ENCODE assay signal across 36 mouse cellular contexts in genomic region chr14:106100858-106101257, GRCm38 (mm10). TPM values are rescaled to one million over a fixed set of nuclear protein-coding genes. Genes with fewer than 3 reads are reported as not detected.
"Had no signal": no experiment of that assay in that cellular context is flagged by ENCODE, and none has a peak within 500 bp of the region (broad histone marks: within the 10 kb centered on the region; RNA-seq: fewer than 3 reads in every experiment).

No protein-coding gene starts in this region.

- H3K4me3 ChIP-seq: gastrocnemius, adult 2 months; heart, adult 2 months; heart, embryonic 13.5 days; heart, embryonic 15.5 days; hindbrain, embryonic 12.5 days; intestine, embryonic 15.5 days; left cerebral cortex, adult 2 months; limb, embryonic 10.5 days; limb, embryonic 12.5 days; liver, embryonic 13.5 days had no signal

- H3K27me3 ChIP-seq: heart, embryonic 13.5 days; heart, embryonic 15.5 days; hindbrain, embryonic 12.5 days; intestine, embryonic 15.5 days; limb, embryonic 12.5 days; liver, embryonic 13.5 days had no signal

- H3K27ac ChIP-seq: gastrocnemius, adult 2 months; heart, adult 2 months; heart, embryonic 13.5 days; heart, embryonic 15.5 days; hindbrain, embryonic 12.5 days; hindbrain, embryonic 14.5 days; intestine, embryonic 15.5 days; kidney, postnatal 0 days; left cerebral cortex, adult 2 months; limb, embryonic 10.5 days; limb, embryonic 12.5 days; liver, embryonic 13.5 days had no signal

- H3K9ac ChIP-seq: heart, embryonic 13.5 days; heart, embryonic 15.5 days; hindbrain, embryonic 12.5 days; hindbrain, embryonic 14.5 days; intestine, embryonic 15.5 days; limb, embryonic 12.5 days; liver, embryonic 13.5 days had no signal

- H3K36me3 ChIP-seq: heart, embryonic 13.5 days; heart, embryonic 15.5 days; hindbrain, embryonic 12.5 days; intestine, embryonic 15.5 days; limb, embryonic 10.5 days; limb, embryonic 12.5 days; liver, embryonic 13.5 days had no signal

- ATAC-seq: hindbrain, embryonic 16.5 days; inflammation-experienced regulatory T-cells, adult 6 months; intestine, embryonic 15.5 days; intestine, postnatal 0 days had no signal

- DNase-seq: gastrocnemius, adult 2 months; gastrocnemius, postnatal 10 days; gastrocnemius, postnatal 36 days; heart, adult 11 months; heart, adult 2 months; heart, postnatal 14 days; heart, postnatal 36 days; kidney, adult 18-20 months; kidney, adult 8-10 months; kidney, postnatal 14 days; kidney, postnatal 36 days; liver; liver, embryonic 13.5 days had no signal

- H3K4me2 ChIP-seq: heart, embryonic 11.5 days; heart, embryonic 13.5 days; heart, embryonic 15.5 days; hindbrain, embryonic 12.5 days; hindbrain, embryonic 14.5 days; intestine, embryonic 15.5 days; limb, embryonic 12.5 days; liver, embryonic 11.5 days; liver, embryonic 13.5 days had no signal

- H3K4me1 ChIP-seq: heart, embryonic 13.5 days; heart, embryonic 15.5 days; hindbrain, embryonic 12.5 days; intestine, embryonic 15.5 days; limb, embryonic 10.5 days; limb, embryonic 12.5 days; liver, embryonic 13.5 days had no signal

- H3K9me3 ChIP-seq: heart, embryonic 15.5 days; hindbrain, embryonic 12.5 days; intestine, embryonic 15.5 days; limb, embryonic 10.5 days; limb, embryonic 12.5 days had no signal

RNA-seq across cellular contexts. Expression of gene Trim52, which starts 5.1 kb away (rescaled TPM):
- total RNA-seq: gastrocnemius, adult 2 months; gastrocnemius, postnatal 10 days; gastrocnemius, postnatal 36 days; heart, adult 2 months; heart, postnatal 14 days; heart, postnatal 36 days; hematopoietic stem cell, adult 5-6 weeks; layer of hippocampus, adult 18-20 months; layer of hippocampus, postnatal 10 days; layer of hippocampus, postnatal 25 days; left cerebral cortex, adult 2 months; left cerebral cortex, postnatal 14 days; left cerebral cortex, postnatal 36 days had no signal
- polyA plus RNA-seq: heart, adult 2 months; heart, embryonic 11.5 days; heart, embryonic 13.5 days; heart, embryonic 15.5 days; heart, postnatal 0 days; hindbrain, embryonic 12.5 days; hindbrain, embryonic 14.5 days; hindbrain, embryonic 16.5 days; inflammation-experienced regulatory T-cells, adult 6 months; intestine, embryonic 15.5 days; intestine, postnatal 0 days; kidney, embryonic 14.5 days; kidney, postnatal 0 days; large intestine, adult 2 months; limb, embryonic 10.5 days; limb, embryonic 12.5 days; liver, embryonic 11.5 days; liver, embryonic 13.5 days had no signal
